Mouse (Mus musculus): ENCODE measurements around the gene Ica1. TPM values are rescaled to one million over a fixed set of nuclear protein-coding genes. Genes with fewer than 3 reads are reported as not detected.

Gene Ica1
- polyA plus RNA-seq, 2 experiments from 2014 or later, result 4.0 to 4.3 TPM

GRCm38 (mm10) chr6:8640863-8641262 lies 137.4 kb downstream of the Ica1 start:
- ATAC-seq, result no peak

- ATAC-seq, result peak; percentile 85
Observed at GRCm38 (mm10) chr6:8639526-8639925, 138.8 kb downstream of the Ica1 start.

- ATAC-seq, result peak; percentile 16
Observed at GRCm38 (mm10) chr6:8638899-8639298, 139.4 kb downstream of the Ica1 start.

GRCm38 (mm10) chr6:8638122-8638521 lies 140.2 kb downstream of the Ica1 start:
- no peak for ATAC-seq

- peak; percentile 77 for ATAC-seq
Observed at GRCm38 (mm10) chr6:8632701-8633100, 145.6 kb downstream of the Ica1 start.

- no peak for ATAC-seq
Observed at GRCm38 (mm10) chr6:8631986-8632632, 146.2 kb downstream of the Ica1 start.

GRCm38 (mm10) chr6:8631362-8631761 lies 146.9 kb downstream of the Ica1 start:
- ATAC-seq, result no peak

- no peak for ATAC-seq
Observed at GRCm38 (mm10) chr6:8630531-8630930, 147.8 kb downstream of the Ica1 start.

GRCm38 (mm10) chr6:8628715-8629267 lies 149.5 kb downstream of the Ica1 start:
- no peak for ATAC-seq

GRCm38 (mm10) chr6:8628226-8628625 lies 150.1 kb downstream of the Ica1 start:
- no peak for ATAC-seq

GRCm38 (mm10) chr6:8623045-8623444 lies 155.2 kb downstream of the Ica1 start:
- ATAC-seq, result no peak

GRCm38 (mm10) chr6:8619582-8620350 lies 158.5 kb downstream of the Ica1 start:
- ATAC-seq, result no peak

GRCm38 (mm10) chr6:8617369-8617768 lies 160.9 kb downstream of the Ica1 start:
- ATAC-seq, result peak; percentile 86

GRCm38 (mm10) chr6:8591665-8592064 lies 186.6 kb downstream of the Ica1 start:
- no peak for ATAC-seq

GRCm38 (mm10) chr6:8583892-8584291 lies 194.4 kb downstream of the Ica1 start:
- ATAC-seq, result no peak

- no peak for ATAC-seq
Observed at GRCm38 (mm10) chr6:8582377-8582776, 195.9 kb downstream of the Ica1 start.

Other genes starting within 250 kb of the Ica1 start
- gene Nxph1, start 169.9 kb upstream of the Ica1 start, polyA plus RNA-seq (2017; shearing (Covaris generic)), result not detected